28 mouse cellular contexts compared by ENCODE assay signal in the genomic region with DNA sequence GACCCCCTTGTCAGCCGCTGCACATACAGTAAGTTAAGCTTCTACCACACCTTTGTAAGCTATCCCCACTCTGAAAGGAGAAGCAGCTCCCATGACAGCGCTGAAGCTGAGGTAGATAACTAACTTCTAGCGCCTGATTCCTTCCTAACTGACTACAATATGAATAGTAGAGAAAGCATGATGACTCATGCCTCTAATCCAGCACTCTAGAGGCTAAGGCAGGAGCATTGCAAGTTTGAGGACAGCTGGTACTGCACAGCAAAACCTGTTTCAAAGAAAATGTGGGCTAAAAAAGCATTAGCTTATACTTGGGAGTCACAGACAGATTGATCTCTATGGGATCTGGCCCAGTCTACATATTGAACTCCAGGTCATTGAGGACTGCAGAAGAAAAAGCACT.
"Had no signal": no experiment of that assay in that cellular context is flagged by ENCODE, and none has a peak within 500 bp of the region (broad histone marks: within the 10 kb centered on the region; RNA-seq: fewer than 3 reads in every experiment).

No protein-coding gene starts in this region.

- H3K9ac ChIP-seq: embryonic facial prominence, embryonic 12.5 days; embryonic facial prominence, embryonic 13.5 days; embryonic facial prominence, embryonic 15.5 days; forebrain, embryonic 12.5 days; forebrain, embryonic 13.5 days; forebrain, embryonic 15.5 days; forebrain, postnatal 0 days; heart, embryonic 12.5 days had no signal

- H3K27me3 ChIP-seq: embryonic facial prominence, embryonic 12.5 days; forebrain, embryonic 12.5 days; forebrain, embryonic 13.5 days; forebrain, embryonic 15.5 days; heart, embryonic 12.5 days had no signal

- ATAC-seq: forebrain, embryonic 13.5 days; forebrain, embryonic 14.5 days; forebrain, embryonic 15.5 days; forebrain, embryonic 16.5 days; forebrain, postnatal 0 days had no signal

- H3K4me3 ChIP-seq: embryonic facial prominence, embryonic 10.5 days; embryonic facial prominence, embryonic 12.5 days; embryonic facial prominence, embryonic 13.5 days; embryonic facial prominence, embryonic 15.5 days; erythroblast, embryonic 14.5 days; forebrain, embryonic 10.5 days; forebrain, embryonic 12.5 days; forebrain, embryonic 13.5 days; forebrain, embryonic 15.5 days; gastrocnemius, adult 2 months; heart, embryonic 10.5 days; heart, embryonic 12.5 days had no signal

- H3K27ac ChIP-seq: embryonic facial prominence, embryonic 10.5 days; embryonic facial prominence, embryonic 12.5 days; embryonic facial prominence, embryonic 13.5 days; forebrain, embryonic 10.5 days; forebrain, embryonic 12.5 days; forebrain, embryonic 13.5 days; forebrain, embryonic 15.5 days; gastrocnemius, adult 2 months; heart, embryonic 10.5 days had no signal

- DNase-seq: cerebellum, adult 8-10 months; cerebellum, adult 9-10 months; cerebellum, adult 9-11 months; cerebellum, postnatal 10 days; cerebellum, postnatal 14 days; cerebellum, postnatal 25 days; cerebellum, postnatal 36 days; embryo, embryonic 11 days; forebrain, postnatal 0 days; gastrocnemius, adult 2 months; gastrocnemius, postnatal 10 days; gastrocnemius, postnatal 14 days; gastrocnemius, postnatal 25 days; gastrocnemius, postnatal 36 days; heart, adult 18-20 months had no signal

- H3K4me1 ChIP-seq: embryonic facial prominence, embryonic 10.5 days; embryonic facial prominence, embryonic 12.5 days; embryonic facial prominence, embryonic 15.5 days; forebrain, embryonic 10.5 days; forebrain, embryonic 12.5 days; forebrain, embryonic 13.5 days; forebrain, embryonic 15.5 days; heart, embryonic 10.5 days; heart, embryonic 12.5 days had no signal

- H3K36me3 ChIP-seq: embryonic facial prominence, embryonic 10.5 days; embryonic facial prominence, embryonic 12.5 days; embryonic facial prominence, embryonic 13.5 days; embryonic facial prominence, embryonic 15.5 days; forebrain, embryonic 10.5 days; forebrain, embryonic 12.5 days; forebrain, embryonic 15.5 days; heart, embryonic 10.5 days; heart, embryonic 12.5 days had no signal
